Mouse (Mus musculus) small intestine, adult 2 months (tissue): ENCODE results near the gene Thap4.

ENCODE experiments used
- CTCF ChIP-seq: fragments of 200-500 bp; IDR thresholded peaks from 2 replicates; pipeline ENCODE4 v1.5.1; 2012; ENCODE audit warnings: low read depth, mild to moderate bottlenecking, control low read depth, inconsistent platforms, low read length, moderate library complexity, mixed read lengths; ENCODE audit not compliant: insufficient replicate concordance, insufficient read length; ENCODE audit errors: extremely low read depth
- POLR2A ChIP-seq: fragments of 200-500 bp; IDR thresholded peaks from 2 replicates; pipeline ENCODE4 v1.6.1; 2012; ENCODE audit warnings: low read depth, mild to moderate bottlenecking, control low read depth, inconsistent platforms, low read length, moderate library complexity

GRCm38 (mm10) chr1:93735859-93736258 lies 18.8 kb downstream of the Thap4 start:
- TF ChIP-seq CTCF (no peak), POLR2A (no peak)
